Mouse (Mus musculus): ENCODE results near the gene Xpr1. TPM values are rescaled to one million over a fixed set of nuclear protein-coding genes. Genes with fewer than 3 reads are reported as not detected.
A peak's percentile ranks its signal among the peaks of the same experiment; 100 is the strongest.

Xpr1 gene
- polyA plus RNA-seq, 3 experiments from 2014 or later: 13.1 to 23.6 (median 16.5) TPM

- no peak for ATAC-seq
Measured at GRCm38 (mm10) chr1:155400056-155400455, 17.2 kb downstream of the Xpr1 start.

GRCm38 (mm10) chr1:155394829-155395228 is 22.4 kb downstream of the Xpr1 start:
- ATAC-seq: no peak

GRCm38 (mm10) chr1:155394021-155394420 is 23.2 kb downstream of the Xpr1 start:
- no peak for ATAC-seq

GRCm38 (mm10) chr1:155392825-155393224 is 24.4 kb downstream of the Xpr1 start:
- no peak for ATAC-seq

GRCm38 (mm10) chr1:155391537-155391936 is 25.7 kb downstream of the Xpr1 start:
- ATAC-seq: no peak

- no peak for ATAC-seq
Measured at GRCm38 (mm10) chr1:155388418-155388817, 28.8 kb downstream of the Xpr1 start.

- no peak for ATAC-seq
Measured at GRCm38 (mm10) chr1:155386551-155386950, 30.7 kb downstream of the Xpr1 start.

- peak; percentile 98 for ATAC-seq
Measured at GRCm38 (mm10) chr1:155383319-155384302, 33.6 kb downstream of the Xpr1 start.

- ATAC-seq: no peak
Measured at GRCm38 (mm10) chr1:155381931-155382330, 35.3 kb downstream of the Xpr1 start.

GRCm38 (mm10) chr1:155379289-155379688 is 37.9 kb downstream of the Xpr1 start:
- no peak for ATAC-seq

GRCm38 (mm10) chr1:155372821-155373220 is 44.4 kb downstream of the Xpr1 start:
- ATAC-seq: no peak

- ATAC-seq: no peak
Measured at GRCm38 (mm10) chr1:155370075-155370658, 47.0 kb downstream of the Xpr1 start.

GRCm38 (mm10) chr1:155366366-155366765 is 50.8 kb downstream of the Xpr1 start:
- ATAC-seq: no peak

GRCm38 (mm10) chr1:155361502-155362126 is 55.6 kb downstream of the Xpr1 start:
- peak; percentile 83 for ATAC-seq

- ATAC-seq: no peak
Measured at GRCm38 (mm10) chr1:155353096-155353495, 64.1 kb downstream of the Xpr1 start.

GRCm38 (mm10) chr1:155351527-155351926 is 65.7 kb downstream of the Xpr1 start:
- no peak for ATAC-seq

- no peak for ATAC-seq
Measured at GRCm38 (mm10) chr1:155348491-155348890, 68.7 kb downstream of the Xpr1 start.

- ATAC-seq: no peak
Measured at GRCm38 (mm10) chr1:155347339-155347738, 69.9 kb downstream of the Xpr1 start.

GRCm38 (mm10) chr1:155344019-155344418 is 73.2 kb downstream of the Xpr1 start:
- ATAC-seq: no peak

- no peak for ATAC-seq
Measured at GRCm38 (mm10) chr1:155339622-155340021, 77.6 kb downstream of the Xpr1 start.

- no peak for ATAC-seq
Measured at GRCm38 (mm10) chr1:155337315-155337714, 79.9 kb downstream of the Xpr1 start.

GRCm38 (mm10) chr1:155335963-155336362 is 81.3 kb downstream of the Xpr1 start:
- no peak for ATAC-seq

GRCm38 (mm10) chr1:155322183-155322582 is 95.0 kb downstream of the Xpr1 start:
- ATAC-seq: no peak

Data from inflammation-experienced regulatory T-cells, adult 6 months (primary cell).